Mouse (Mus musculus) A20 (cell line): Measurements from ENCODE around the gene Ugt1a5.
A peak's percentile ranks its signal among the peaks of the same experiment; 100 is the strongest.

Source experiments
- DNase-seq: peaks from one replicate; pipeline ENCODE4 v3.0.0-alpha.2; 2011; ENCODE audit warnings: low read depth, low spot score

Gene Ugt1a5

DNA sequence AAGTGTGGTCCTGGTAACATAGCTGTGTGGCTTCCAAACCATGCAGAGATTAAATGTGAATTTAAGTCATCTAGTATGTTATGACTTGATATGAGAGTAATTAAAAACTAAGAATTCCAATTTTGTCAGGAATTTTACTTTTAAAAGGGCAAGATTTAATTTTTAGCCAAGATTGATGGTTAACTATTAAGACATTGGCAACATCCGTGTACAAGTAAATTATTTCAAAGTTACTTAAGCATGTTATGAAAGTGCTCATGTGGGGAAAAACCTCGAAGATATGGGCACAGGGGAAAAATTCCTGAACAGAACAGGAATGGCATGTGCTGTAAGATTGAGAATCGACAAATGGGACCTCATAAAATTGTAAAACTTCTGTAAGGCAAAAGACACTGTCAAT, 31.6 kb downstream of the Ugt1a5 start:
- DNase-seq: no peak

DNA sequence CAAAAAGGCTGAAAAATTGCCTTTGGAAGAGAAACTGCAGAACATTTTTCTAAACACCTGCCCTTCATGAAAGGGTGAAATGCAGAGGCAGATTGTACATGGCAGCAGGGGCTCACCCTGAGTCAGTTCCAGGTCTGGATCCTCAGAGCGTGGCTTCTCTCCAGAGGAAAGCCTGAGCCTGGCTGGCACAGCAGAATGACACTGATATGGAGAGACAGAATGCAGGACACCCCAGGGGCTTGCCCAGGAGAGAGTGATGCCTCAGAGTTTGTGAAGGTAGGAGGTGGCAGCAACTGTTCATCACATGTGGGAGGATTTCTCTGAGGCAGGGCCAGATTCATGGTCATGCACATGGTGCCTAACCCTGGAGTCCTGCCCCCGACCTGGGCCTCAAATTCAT, 34.2 kb downstream of the Ugt1a5 start:
- DNase-seq: no peak

DNA sequence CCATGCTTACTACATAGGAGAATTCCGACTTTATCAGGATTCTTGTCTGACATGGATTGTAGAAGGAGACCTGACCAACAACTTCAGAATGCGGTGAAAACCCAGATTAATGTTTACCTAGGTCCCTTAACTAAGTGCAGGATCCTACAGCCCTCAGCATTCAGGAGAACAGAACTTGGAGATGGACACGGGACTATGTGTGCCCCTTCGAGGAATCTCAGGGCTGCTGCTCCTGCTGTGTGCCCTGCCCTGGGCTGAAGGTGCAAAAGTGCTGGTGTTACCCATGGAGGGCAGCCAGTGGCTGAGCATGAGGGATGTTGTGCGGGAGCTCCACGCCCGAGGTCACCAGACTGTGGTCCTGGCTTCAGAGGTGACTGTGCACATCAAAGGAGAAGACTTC, 34.6 kb downstream of the Ugt1a5 start, which contains the start of gene Ugt1a2:
TSS of gene Ugt1a2 (plus strand) at position 146 of the 400 bp plus-strand sequence.
- no peak for DNase-seq

DNA sequence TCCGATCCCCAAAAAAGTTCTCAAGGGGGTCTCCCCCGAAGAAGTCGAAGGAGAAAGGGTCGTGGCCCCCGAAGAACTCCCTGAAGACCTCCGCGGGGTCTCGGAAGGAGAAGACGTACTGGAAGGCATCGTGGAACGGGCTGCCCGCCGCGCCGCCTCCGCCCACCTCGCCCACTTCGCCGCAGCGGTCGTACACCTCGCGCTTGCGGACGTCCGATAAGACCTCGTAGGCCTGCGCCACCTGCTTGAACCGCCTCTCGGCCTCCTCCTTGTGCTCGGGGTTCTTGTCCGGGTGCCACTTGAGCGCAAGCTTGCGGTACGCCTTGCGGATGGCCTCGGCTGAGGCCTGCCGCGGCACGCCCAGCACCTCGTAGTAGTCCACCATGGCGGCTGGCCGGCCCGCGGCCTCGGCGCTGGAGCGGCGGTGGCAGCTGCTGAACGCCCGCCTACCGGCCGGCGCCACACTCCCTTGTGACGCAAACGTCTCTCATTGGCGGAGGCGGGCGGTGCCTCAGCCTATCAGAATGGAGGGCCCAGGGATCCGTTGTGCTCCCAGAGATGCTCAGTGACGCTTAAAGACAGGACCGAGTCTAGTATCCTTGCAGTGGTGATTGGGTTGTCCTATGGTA, 39.6 kb downstream of the Ugt1a5 start, which contains the start of gene Dnajb3:
TSS of gene Dnajb3 (minus strand) at position 489 of the 629 bp plus-strand sequence.
- no peak for DNase-seq

DNA sequence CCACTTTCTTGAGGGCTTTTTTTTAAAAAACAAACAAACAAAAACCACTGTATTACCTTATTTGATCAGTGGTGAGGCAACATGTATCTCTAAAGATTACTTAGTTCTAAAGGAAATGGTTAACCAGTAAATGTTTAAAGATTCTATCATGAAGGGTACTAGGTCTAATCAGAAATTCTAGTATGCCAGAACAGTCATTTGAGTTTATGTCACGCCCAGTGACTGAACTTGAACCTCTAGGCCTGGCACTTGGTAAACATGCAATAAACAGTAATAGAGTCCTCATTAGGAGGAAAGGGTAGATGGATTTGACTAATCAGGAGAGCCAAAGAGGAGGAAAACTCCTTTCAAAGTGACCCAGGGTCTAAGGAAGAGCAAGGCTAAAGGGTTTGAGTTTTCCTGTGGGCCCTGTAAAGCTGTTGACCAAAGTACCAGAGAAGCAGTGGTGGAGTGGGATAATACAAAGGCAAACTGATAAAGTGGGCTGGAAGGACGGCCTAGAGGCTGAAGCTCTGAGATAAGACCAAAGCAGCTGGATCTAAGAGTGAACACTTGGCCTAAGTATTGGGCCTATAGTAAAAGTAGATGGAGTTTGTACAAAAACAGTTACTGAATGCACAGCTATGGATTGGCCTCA, 41.1 kb downstream of the Ugt1a5 start:
- DNase-seq: no peak

DNA sequence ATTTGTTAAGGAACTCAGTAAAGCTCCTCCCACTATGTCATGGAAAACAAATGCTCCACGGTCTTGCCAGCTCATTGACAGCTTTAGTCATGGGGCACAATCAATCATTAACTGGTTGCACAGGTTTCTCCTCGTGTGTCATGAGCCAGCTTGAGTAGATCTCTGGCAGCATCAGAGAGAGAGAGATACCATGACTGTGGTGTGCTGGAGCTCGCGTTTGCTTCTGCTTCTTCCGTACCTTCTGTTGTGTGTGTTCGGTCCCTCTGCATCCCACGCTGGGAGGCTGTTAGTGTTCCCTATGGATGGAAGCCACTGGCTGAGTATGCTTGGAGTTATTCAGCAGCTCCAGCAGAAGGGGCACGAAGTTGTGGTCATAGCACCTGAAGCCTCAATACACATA, 46.0 kb downstream of the Ugt1a5 start, which contains the start of gene Ugt1a1:
TSS of gene Ugt1a1 (plus strand) at position 148 of the 400 bp plus-strand sequence.
- DNase-seq: peak; percentile 13

DNA sequence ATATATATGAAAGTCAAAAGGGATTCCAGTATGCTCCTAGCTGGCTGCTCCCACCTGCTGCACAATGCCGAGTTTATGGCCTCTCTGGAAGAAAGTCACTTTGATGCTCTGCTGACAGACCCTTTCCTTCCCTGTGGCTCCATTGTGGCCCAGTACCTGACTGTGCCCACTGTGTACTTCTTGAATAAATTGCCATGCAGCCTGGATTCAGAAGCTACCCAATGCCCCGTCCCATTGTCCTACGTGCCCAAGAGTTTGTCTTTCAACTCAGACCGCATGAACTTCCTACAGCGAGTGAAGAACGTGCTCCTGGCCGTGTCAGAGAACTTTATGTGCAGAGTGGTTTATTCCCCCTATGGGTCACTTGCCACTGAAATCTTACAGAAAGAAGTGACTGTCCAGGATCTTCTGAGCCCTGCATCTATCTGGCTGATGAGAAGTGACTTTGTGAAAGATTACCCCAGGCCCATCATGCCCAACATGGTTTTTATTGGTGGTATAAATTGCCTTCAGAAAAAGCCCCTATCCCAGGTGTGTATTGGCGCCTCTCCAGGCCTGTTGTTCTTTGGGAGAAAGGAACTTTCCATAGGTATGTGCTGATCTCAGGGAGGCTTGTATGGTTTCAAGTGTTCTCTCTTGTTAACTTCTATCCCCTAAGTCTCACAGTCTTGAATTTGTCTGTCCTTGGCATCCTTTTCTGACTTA, 46.7 kb downstream of the Ugt1a5 start:
- peak; percentile 16 for DNase-seq

DNA sequence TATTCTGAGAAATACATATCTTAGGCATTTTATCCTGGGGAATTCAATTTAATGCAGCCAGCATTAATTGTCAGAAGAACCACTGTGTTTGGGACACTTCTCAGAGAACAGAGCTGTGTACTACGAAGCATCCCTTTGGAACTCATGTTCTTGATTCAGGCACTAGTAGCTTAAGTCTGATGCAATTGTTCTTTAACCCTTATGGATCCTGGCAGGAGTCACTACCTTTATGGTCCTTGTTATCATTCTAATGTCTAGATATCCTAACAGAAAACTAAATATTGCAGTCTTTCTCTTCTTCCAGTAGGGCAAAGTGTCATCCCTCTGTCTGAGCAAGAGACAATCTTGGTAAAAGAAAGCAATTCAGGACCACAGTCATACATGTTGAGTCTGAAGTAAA, 47.2 kb downstream of the Ugt1a5 start:
- DNase-seq: no peak

DNA sequence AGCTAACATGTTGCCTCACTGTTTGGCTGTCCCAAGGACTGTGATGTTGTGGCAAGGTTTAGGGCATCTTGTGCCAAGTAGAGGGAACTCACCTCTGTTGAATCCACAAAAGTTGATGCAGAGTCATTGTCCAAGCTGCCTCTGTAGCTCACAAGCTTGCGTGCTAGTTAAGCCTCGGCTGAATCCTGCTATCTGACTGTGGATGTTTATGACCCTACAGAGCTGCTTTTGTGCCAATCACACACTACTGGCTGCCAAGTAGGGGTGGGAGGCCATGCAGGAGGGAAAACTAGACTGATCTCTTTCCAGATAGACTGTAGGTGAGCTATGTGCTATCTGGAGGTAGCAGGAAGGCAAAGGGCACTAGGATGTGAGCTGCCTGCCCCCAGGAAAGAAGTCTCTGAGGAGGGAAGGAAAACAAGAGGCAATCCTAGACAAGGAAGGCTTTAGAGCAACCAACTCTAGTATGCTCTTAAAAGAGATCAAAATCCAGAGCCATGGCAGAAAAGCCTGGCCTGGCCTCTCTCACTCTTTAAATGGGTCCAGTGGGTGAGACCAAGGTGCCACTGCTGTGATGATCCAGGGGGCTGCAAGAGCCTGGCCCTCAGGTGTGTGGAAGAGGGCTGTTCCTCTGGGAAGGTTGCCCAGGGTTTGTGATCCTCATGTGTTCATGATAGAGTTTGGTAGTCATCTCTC, 48.1 kb downstream of the Ugt1a5 start:
- peak; percentile 9 for DNase-seq

DNA sequence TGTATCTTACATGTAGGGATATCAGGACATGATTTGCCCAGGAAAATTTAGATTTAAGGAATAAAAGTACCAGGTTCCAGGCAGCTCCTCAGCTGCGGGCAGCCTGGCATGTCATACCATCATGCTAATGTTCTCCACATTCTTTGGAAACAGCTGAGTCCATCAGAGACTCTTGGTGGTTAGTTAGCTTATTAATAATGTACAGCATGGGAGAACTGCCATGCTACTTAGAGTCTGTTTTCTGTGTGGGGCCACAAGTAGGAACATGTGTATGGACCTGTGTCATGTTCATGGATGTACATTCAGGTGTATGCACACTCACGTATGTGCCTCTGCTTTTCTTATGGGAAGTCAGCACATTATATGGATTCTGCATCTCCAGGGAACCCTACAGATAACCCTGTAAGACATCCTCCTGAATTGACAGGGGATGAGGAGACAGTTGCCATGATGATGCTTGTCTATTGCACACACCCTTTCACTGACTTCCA, 48.7 kb downstream of the Ugt1a5 start:
- peak; percentile 18 for DNase-seq

DNA sequence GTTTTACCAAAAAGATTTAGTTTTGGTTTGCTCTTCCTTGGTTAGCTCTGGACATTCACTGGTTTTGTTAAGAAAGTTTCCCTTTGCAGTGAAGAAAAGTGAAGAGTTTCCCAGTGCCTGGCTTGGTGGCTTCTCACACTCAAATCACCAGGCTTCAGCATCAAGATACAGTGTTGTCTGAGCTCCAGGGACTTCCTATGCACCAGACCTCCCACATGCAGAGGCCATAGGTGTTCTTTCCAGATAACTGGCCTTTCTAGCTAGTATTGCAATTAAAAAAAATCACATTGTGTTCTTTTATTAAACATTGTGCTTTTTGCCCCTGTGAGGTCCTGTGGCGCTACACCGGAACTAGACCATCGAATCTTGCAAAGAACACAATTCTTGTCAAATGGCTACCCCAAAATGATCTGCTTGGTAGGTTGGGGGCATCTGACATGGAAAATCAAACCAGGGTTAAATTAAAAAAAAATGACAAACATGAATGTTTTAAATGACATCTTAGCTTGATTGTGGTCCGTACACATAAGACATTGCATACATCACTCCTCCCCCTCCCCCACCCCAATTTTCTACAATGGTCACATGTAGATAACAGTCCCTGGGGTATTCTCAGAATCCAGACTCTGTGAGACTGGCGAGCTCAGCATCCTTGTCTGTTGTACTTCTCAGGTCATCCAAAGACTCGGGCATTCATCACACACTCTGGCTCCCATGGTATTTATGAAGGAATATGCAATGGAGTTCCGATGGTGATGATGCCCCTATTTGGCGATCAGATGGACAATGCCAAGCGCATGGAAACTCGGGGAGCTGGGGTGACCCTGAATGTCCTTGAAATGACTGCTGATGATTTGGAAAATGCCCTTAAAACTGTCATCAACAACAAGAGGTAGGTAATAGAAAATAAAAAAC, 49.9 kb downstream of the Ugt1a5 start:
- DNase-seq: peak; percentile 5

DNA sequence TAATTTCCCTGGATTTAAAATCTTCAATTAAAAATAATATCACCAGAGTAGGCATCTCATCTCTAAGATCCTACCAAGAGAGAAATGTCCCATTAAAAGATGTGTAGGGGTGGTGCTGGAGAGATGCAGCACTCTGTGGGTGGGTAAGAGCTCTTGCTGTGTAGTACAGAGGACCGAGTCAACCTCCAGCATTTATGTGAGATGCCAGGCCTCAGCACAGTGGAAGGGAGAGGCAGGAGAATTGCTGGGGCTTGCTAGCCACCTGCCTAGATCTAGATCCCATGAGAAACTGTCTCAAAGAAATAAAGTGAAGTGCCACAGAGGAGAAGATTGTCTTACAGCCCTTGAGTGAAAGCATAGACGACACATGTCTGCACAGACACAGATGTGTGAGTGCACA, 50.7 kb downstream of the Ugt1a5 start:
- DNase-seq: no peak

DNA sequence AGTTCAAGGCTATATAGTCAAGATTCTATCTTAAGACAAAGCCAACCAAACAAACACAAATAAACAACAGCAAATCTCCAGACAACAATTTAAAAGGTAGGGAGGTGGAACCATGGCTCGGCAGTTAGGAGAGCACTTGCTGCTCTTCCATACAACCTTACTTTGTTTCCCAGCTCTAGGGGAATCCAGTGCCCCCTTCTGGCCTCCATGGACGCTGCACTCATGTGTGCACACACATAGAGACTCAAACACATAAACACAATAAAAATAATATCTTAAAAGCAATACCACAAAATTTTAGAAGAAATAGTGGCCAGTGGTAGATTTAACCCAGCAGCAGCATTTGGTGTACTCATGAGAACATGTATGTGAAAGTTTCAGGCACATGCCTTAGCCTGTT, 51.3 kb downstream of the Ugt1a5 start:
- DNase-seq: no peak

DNA sequence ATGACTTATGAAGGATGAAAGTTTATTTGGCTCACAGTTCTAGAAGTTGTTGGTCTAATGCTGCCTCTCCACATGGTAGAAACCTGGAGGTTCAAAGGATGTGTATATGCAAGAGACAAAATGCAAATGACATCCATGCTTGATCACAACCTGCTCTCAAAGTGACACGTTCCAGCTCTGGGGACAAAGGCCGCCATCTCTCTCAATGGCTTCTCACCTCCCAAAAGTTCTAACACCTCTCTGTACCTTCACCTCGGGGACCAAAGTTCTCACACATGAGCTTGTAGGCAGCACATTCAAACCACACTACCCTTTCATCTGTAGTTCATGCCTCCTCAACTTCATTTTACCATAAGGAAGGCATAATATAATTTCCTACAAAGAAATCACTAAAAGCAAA, 51.8 kb downstream of the Ugt1a5 start:
- DNase-seq: no peak

DNA sequence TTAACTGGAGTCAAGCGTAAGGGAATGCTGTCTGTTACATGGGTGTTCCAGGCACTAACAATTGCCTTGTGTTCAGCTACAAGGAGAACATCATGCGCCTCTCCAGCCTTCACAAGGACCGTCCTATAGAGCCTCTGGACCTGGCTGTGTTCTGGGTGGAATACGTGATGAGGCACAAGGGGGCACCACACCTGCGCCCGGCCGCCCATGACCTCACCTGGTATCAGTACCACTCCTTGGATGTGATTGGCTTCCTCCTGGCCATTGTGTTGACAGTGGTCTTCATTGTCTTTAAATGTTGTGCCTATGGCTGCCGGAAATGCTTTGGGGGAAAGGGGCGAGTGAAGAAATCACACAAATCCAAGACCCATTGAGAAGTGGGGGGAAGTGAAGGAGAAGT, 52.2 kb downstream of the Ugt1a5 start:
- DNase-seq: peak; percentile 9

DNA sequence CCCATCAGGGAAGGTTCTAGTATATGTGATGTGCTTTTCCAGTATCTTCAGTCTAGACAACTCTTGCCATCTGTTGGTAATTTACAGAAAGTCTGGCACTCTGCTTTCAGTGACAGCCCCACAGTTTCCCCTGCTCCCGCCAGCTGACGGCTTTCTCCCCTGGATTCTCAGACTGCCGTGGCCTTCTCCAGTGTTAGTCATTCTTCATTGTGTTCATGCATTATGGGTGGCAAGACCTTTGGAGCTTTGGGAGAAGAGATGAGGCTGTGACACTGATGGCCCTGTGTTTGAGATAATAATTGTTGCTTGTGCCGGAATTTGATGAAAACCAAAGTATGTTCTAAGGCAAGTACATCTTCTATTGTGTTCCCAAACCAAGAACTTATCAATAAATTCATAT, 52.8 kb downstream of the Ugt1a5 start:
- peak; percentile 1 for DNase-seq

DNA sequence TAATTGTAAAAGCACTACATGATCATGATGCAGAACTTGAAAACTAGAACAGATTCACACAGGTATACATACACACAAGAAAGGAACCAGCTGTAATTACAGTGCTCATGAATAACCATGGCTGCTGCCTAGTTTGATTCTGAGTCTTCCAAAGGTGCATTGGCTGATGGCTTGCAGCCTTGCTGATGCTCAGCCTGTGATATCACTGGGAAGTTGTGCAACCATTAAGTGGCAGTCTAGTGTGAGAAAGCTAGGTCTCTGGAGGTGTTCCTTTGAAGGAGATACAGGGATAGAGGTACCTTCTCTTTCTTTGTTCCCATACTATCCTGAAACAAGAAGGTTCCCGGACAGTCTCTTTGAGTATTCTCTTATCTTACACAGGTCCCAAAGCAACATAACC, 53.2 kb downstream of the Ugt1a5 start:
- no peak for DNase-seq

DNA sequence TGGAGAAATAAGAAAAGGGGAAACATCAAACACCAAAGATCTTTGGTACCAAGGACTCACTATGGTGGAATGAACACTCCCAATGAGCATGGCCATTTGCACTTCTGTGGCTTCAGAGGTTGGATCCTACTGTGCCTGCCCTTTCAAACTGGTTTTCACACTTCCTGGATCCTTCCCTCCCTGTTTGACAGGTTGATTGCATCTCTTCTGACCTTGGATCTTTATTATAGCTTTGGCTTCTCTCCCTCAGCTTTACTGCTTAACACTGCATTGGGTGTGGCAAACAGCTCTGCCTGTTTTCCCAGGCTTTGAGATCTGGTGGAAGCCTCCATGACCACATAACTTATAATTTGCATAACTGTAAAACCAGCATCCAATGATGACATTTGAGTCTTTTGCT, 54.5 kb downstream of the Ugt1a5 start:
- DNase-seq: no peak

DNA sequence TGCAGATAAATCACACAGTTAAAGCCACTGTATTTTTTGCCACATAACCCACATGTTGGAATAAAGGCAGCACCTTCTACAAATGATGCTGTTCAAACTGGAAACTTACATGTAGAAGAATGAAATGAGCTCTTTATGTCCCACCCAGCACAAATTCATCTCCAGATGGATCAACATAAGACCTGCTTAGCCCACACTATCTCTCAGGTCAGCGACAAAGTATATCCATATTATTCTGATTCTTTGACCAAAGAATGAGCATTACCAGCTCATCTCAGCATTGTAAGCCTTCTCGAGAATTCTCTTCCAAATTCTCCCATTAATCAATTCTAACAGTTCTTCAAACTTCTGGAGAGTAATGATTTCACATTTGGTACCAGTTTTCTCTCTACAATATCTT, 56.4 kb downstream of the Ugt1a5 start:
- peak; percentile 17 for DNase-seq

DNA sequence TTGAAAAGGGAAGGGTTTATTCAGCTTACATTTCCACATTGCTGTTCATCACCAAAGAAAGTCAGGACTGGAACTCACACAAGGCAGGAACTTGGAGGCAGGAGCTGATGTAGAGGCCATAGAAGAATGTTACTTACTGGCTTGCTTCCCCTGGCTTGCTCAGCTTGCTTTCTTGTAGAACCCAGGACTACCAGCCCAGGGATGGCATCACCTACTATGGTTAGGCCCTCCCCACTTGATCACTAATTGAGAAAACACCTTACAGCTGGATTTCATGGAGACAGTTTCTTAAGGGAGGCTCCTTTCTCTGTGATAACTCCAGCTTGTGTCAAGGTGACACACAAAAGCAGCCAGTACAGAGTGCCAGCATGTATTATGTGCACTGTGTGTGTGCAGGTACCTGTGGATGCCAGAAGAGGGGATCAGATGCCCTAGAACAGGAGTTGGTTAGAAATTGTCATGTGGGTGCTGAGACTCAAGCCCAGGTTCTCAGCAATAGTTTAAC, 57.3 kb downstream of the Ugt1a5 start:
- peak; percentile 28 for DNase-seq

DNA sequence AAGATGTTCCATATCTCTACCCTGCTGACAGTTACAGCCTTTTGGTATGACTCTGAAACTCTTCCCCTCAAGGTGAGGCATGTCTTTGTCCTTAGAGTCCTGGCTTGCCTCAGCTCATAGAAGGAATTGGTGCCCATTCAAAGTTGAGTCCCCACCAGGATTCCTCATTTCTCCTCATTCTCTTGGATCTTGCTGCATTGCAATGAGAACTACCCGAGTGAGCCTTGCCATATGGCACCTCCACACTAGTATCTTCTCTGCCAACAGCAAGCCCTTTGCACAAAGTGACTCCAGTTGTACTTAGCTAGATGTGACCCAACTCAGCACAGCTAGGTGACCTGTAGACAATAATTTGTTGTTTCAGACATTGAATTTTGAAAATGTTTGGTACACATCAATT, 57.8 kb downstream of the Ugt1a5 start:
- DNase-seq: no peak
